ENCODE assay signal across 31 mouse cellular contexts in genomic region chr9:65512520-65512919, GRCm38 (mm10). TPM values are rescaled to one million over a fixed set of nuclear protein-coding genes. Genes with fewer than 3 reads are reported as not detected.
DNase-seq lines count a peak whose midpoint lies in the region; ATAC-seq and TF ChIP-seq lines count a peak whose summit lies in the region.
"Had no signal": no experiment of that assay in that cellular context is flagged by ENCODE, and none has a peak within 500 bp of the region (broad histone marks: within the 10 kb centered on the region; RNA-seq: fewer than 3 reads in every experiment).

No protein-coding gene starts in this region.

- TF ChIP-seq EP300 in stomach, postnatal 0 days (optimal IDR thresholded peaks at IDR 0.05), result no peak

- WGBS in embryonic facial prominence, embryonic 13.5 days, result 74% methylated on average over 3 of the region's 3 CpGs
- 86% methylated on average over 3 of the region's 3 CpGs for WGBS in embryonic facial prominence, embryonic 10.5 days
- 68% methylated on average over 3 of the region's 3 CpGs for WGBS in stomach, embryonic 14.5 days
- WGBS in stomach, postnatal 0 days, result 55% methylated on average over 3 of the region's 3 CpGs

- H3K9ac ChIP-seq in embryonic facial prominence, embryonic 13.5 days, result 0 out of 2 replicates have a peak overlapping the region, but pooled peaks have one; percentile 6
- no peak overlapping the region for H3K9ac ChIP-seq in stomach, embryonic 14.5 days (replicated peaks; ENCODE audit: low read depth, low read length)
- H3K9ac ChIP-seq in stomach, postnatal 0 days (ENCODE audit: low read length), result no peak overlapping the region
- H3K9ac ChIP-seq: forebrain, embryonic 13.5 days; hindbrain, embryonic 14.5 days had no signal

- no peak for DNase-seq in embryonic facial prominence, embryonic 10.5 days (ENCODE audit: low spot score)
- DNase-seq in urinary bladder, postnatal 36 days (ENCODE audit: low spot score in 2 of 2), result peak; percentile 48 to 63
- no peak for DNase-seq in urinary bladder, postnatal 25 days (ENCODE audit: low spot score)
- peak; percentile 77 for DNase-seq in stomach, postnatal 0 days (ENCODE audit: low spot score)
- DNase-seq in heart, postnatal 4 days, result no peak
- no peak for DNase-seq in layer of hippocampus, adult 11-12 months (ENCODE audit: low spot score)
- DNase-seq: adrenal gland, postnatal 10 days; adrenal gland, postnatal 36 days; cerebellum, adult 2 months; cerebellum, adult 9-11 months; cerebellum, postnatal 25 days; gastrocnemius, postnatal 14 days; heart, adult 11 months; heart, postnatal 36 days had no signal

- no peak for TF ChIP-seq CTCF in stomach, postnatal 0 days (IDR thresholded peaks at IDR 0.05; ENCODE audit: low read depth)

- H3K4me2 ChIP-seq in embryonic facial prominence, embryonic 13.5 days, result no peak overlapping the region
- no peak overlapping the region for H3K4me2 ChIP-seq in stomach, embryonic 14.5 days (replicated peaks; ENCODE audit: low read depth, low read length)
- H3K4me2 ChIP-seq in stomach, postnatal 0 days (replicated peaks; ENCODE audit: low read depth), result no peak overlapping the region
- H3K4me2 ChIP-seq: forebrain, embryonic 13.5 days; heart, embryonic 11.5 days; hindbrain, embryonic 14.5 days had no signal

- H3K27ac ChIP-seq in embryonic facial prominence, embryonic 13.5 days, result no peak overlapping the region
- H3K27ac ChIP-seq in embryonic facial prominence, embryonic 10.5 days (replicated peaks), result no peak overlapping the region
- no peak overlapping the region for H3K27ac ChIP-seq in stomach, embryonic 14.5 days (ENCODE audit: low read length)
- H3K27ac ChIP-seq in stomach, postnatal 0 days (replicated peaks), result no peak overlapping the region
- H3K27ac ChIP-seq: forebrain, embryonic 10.5 days; forebrain, embryonic 13.5 days; hindbrain, embryonic 14.5 days; hindbrain, postnatal 0 days had no signal

- H3K4me3 ChIP-seq in embryonic facial prominence, embryonic 13.5 days, result no peak overlapping the region
- no peak overlapping the region for H3K4me3 ChIP-seq in embryonic facial prominence, embryonic 10.5 days
- no peak overlapping the region for H3K4me3 ChIP-seq in stomach, embryonic 14.5 days (ENCODE audit: low read depth, low read length)
- no peak overlapping the region for H3K4me3 ChIP-seq in stomach, postnatal 0 days (ENCODE audit: low read depth, low read length)
- H3K4me3 ChIP-seq: forebrain, embryonic 10.5 days; forebrain, embryonic 13.5 days had no signal

- H3K4me1 ChIP-seq in embryonic facial prominence, embryonic 13.5 days, result no peaks in the 10 kb centered on the region
- H3K4me1 ChIP-seq in embryonic facial prominence, embryonic 10.5 days, result peaks cover 25% of the 10 kb centered on the region
- H3K4me1 ChIP-seq in stomach, embryonic 14.5 days (ENCODE audit: control insufficient read depth, insufficient read depth, low read length), result no peaks in the 10 kb centered on the region
- no peaks in the 10 kb centered on the region for H3K4me1 ChIP-seq in stomach, postnatal 0 days (replicated peaks; ENCODE audit: control insufficient read depth, insufficient read depth)
- H3K4me1 ChIP-seq: forebrain, embryonic 13.5 days had no signal

- H3K36me3 ChIP-seq in embryonic facial prominence, embryonic 13.5 days, result no peaks in the 10 kb centered on the region
- H3K36me3 ChIP-seq in embryonic facial prominence, embryonic 10.5 days (replicated peaks), result no peaks in the 10 kb centered on the region
- H3K36me3 ChIP-seq in stomach, embryonic 14.5 days (ENCODE audit: control insufficient read depth, insufficient read depth, low read length), result no peaks in the 10 kb centered on the region
- no peaks in the 10 kb centered on the region for H3K36me3 ChIP-seq in stomach, postnatal 0 days (ENCODE audit: control insufficient read depth, insufficient read depth, low read length)
- H3K36me3 ChIP-seq: forebrain, embryonic 10.5 days had no signal

- no peak for ATAC-seq in embryonic facial prominence, embryonic 13.5 days (ENCODE audit: insufficient number of reproducible peaks, insufficient read depth, low FRiP score, low TSS enrichment, low read depth)
- 0 out of 2 replicates have a peak, but pooled peaks have one; percentile 49 for ATAC-seq in stomach, embryonic 14.5 days (ENCODE audit: insufficient number of reproducible peaks, insufficient read depth, low FRiP score, low read depth)
- peak; percentile 53 for ATAC-seq in stomach, postnatal 0 days (ENCODE audit: low FRiP score, low TSS enrichment)
- ATAC-seq: forebrain, embryonic 13.5 days; forebrain, embryonic 16.5 days; hindbrain, postnatal 0 days; Patski had no signal

- H3K9me3 ChIP-seq in embryonic facial prominence, embryonic 13.5 days, result no peaks in the 10 kb centered on the region
- no peaks in the 10 kb centered on the region for H3K9me3 ChIP-seq in embryonic facial prominence, embryonic 10.5 days
- H3K9me3 ChIP-seq in stomach, embryonic 14.5 days (ENCODE audit: control insufficient read depth, low read depth, low read length), result no peaks in the 10 kb centered on the region
- no peaks in the 10 kb centered on the region for H3K9me3 ChIP-seq in stomach, postnatal 0 days (ENCODE audit: control insufficient read depth, low read length)
- H3K9me3 ChIP-seq: forebrain, embryonic 10.5 days; forebrain, embryonic 13.5 days had no signal

- H3K27me3 ChIP-seq in embryonic facial prominence, embryonic 13.5 days, result no peaks in the 10 kb centered on the region
- H3K27me3 ChIP-seq in embryonic facial prominence, embryonic 10.5 days (replicated peaks; ENCODE audit: low read depth, poor library complexity, severe bottlenecking), result no peaks in the 10 kb centered on the region
- H3K27me3 ChIP-seq in stomach, embryonic 14.5 days (ENCODE audit: control insufficient read depth, insufficient read depth, low read length), result no peaks in the 10 kb centered on the region
- no peaks in the 10 kb centered on the region for H3K27me3 ChIP-seq in stomach, postnatal 0 days (ENCODE audit: control insufficient read depth, insufficient read depth, low read length)
- H3K27me3 ChIP-seq: forebrain, embryonic 13.5 days; Patski had no signal

RNA-seq across cellular contexts. Expression of gene Ankdd1a, which starts 7.5 kb away (rescaled TPM):
- polyA plus RNA-seq in embryonic facial prominence, embryonic 13.5 days (2015; fragmentation: Nextera tagmentation; extraction: Ambion mirVana), result not detected in 2 replicates
- not detected in 2 replicates for polyA plus RNA-seq in embryonic facial prominence, embryonic 10.5 days (2016; fragmentation: Nextera tagmentation; extraction: Ambion mirVana)
- not detected in 2 replicates for polyA plus RNA-seq in stomach, embryonic 14.5 days (2014; fragmentation: Nextera tagmentation; extraction: Ambion mirVana)
- 0.18 and 0.35 TPM in 2 replicates for polyA plus RNA-seq in stomach, postnatal 0 days (2015; fragmentation: Nextera tagmentation; extraction: Ambion mirVana)
- total RNA-seq in heart, postnatal 4 days (2021), result not detected
- total RNA-seq: common myeloid progenitor, adult 5-6 weeks; ES-E14; gastrocnemius, adult 18-20 months; gastrocnemius, postnatal 14 days; gastrocnemius, postnatal 4 days; heart, adult 8-10 months; heart, postnatal 36 days had no signal
- polyA plus RNA-seq: embryonic facial prominence, embryonic 14.5 days; forebrain, embryonic 10.5 days; forebrain, embryonic 13.5 days; heart, embryonic 11.5 days; heart, embryonic 14.5 days; heart, postnatal 0 days; Patski had no signal

RNA-seq across cellular contexts. Expression of gene Spg21, which starts 51.8 kb away (rescaled TPM):
- polyA plus RNA-seq in embryonic facial prominence, embryonic 13.5 days (2015; fragmentation: Nextera tagmentation; extraction: Ambion mirVana), result 116 and 123 TPM in 2 replicates
- polyA plus RNA-seq in embryonic facial prominence, embryonic 10.5 days (2016; fragmentation: Nextera tagmentation; extraction: Ambion mirVana), result 103 and 112 TPM in 2 replicates
- polyA plus RNA-seq in stomach, embryonic 14.5 days (2014; fragmentation: Nextera tagmentation; extraction: Ambion mirVana), result 94.8 and 96.4 TPM in 2 replicates
- 62.3 and 67.7 TPM in 2 replicates for polyA plus RNA-seq in stomach, postnatal 0 days (2015; fragmentation: Nextera tagmentation; extraction: Ambion mirVana)
- 10 to 100 TPM; 24.6 to 27.8 TPM for total RNA-seq in heart, postnatal 4 days (2021)

Comparison
In these comparisons a context has a peak if more than half of its experiments do, and no peak if none do; other contexts are left out.
1. DNase-seq: peak in urinary bladder, postnatal 36 days (2 of 2) and stomach, postnatal 0 days (single experiment); none in embryonic facial prominence, embryonic 10.5 days (single experiment), urinary bladder, postnatal 25 days (single experiment), heart, postnatal 4 days (single experiment) and layer of hippocampus, adult 11-12 months (single experiment).